Mouse (Mus musculus): ENCODE measurements at regions not wholly inside any gene's neighbourhood (a gene's known extent, or its start where the extent isn't known, plus 50 kb on each side); places are given as distances from the start of the nearest gene placed in this dataset.

- DNase-seq: no peak
Observed at GRCm38 (mm10) chr13:99097606-99098545, 86.7 kb upstream of the Zfp366 start.

- no peak for DNase-seq
Observed at GRCm38 (mm10) chr13:99096837-99097236, 87.8 kb upstream of the Zfp366 start.

DNA sequence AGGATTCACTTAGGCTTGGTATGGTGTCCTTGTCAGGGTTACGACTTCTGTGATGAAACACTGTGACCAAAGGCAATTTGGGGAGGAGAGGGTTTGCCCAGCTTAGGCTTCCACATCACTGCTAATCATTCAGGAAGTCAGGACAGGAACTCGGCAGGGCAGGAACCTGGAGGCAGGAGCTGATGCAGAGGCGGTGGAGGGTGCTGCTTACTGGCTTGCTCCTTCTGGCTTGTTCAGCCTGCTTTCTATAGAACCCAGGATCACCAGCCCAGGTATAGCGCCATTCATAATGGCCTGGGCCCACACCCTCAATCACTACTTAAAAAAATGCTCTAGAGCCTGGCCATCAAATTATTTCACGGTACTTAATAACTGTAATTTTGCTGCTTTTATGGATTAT, 89.6 kb upstream of the Zfp366 start:
- no peak for DNase-seq

DNA sequence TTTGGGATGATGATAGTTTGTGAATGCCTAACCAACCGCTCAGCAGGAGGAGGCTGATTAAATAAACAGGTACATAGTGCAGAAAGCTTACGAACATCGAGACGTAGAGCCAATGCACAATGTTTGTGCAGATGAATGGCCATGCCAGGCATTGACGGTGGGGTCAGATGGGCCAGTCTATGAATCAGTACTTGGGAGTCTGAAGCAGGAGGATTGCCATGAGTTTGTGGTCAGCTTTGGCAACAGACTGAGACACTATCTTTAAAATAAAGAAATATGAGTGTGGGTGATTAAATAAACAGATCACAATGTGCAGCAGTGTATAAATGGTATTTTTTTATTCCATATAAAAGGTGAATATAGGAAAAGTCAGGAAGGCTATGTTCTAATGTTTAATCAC, 90.4 kb upstream of the Zfp366 start:
- DNase-seq: no peak

- peak; percentile 37 to 58 for DNase-seq
Observed at GRCm38 (mm10) chr13:99093269-99093668, 91.4 kb upstream of the Zfp366 start.

DNA sequence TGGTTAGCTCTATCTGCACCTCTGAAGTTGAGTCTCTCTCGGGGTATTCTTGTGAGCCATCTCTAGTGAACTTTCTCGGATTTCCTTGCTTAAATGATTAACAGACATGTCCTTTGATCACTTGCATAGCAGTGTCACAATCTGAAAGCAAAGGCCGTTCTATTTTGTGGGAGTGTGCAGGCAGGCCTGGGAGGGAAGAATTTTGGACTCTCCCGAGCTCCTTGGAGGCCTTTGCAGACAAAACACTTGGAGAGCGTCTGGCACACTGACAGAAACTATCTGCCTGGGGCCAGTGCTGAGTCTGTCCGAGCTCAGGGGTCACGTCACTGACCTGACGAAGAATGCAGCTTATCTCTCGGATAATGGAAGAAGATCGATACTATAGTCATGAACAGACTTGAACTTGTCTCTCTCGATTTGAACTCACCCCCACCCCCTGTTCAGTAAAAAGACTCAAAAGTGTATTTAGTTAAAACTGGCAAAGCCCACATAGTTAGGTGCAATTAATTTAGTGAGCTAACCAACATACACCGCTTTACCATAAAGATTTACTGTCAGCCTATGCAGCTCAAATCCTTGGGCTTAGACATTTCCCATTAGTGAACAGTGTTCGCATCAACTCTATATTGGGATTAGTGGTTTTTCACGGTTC, 92.2 kb upstream of the Zfp366 start:
- no peak for DNase-seq

- no peak for DNase-seq
Observed at GRCm38 (mm10) chr13:99091562-99092278, 92.9 kb upstream of the Zfp366 start.

DNA sequence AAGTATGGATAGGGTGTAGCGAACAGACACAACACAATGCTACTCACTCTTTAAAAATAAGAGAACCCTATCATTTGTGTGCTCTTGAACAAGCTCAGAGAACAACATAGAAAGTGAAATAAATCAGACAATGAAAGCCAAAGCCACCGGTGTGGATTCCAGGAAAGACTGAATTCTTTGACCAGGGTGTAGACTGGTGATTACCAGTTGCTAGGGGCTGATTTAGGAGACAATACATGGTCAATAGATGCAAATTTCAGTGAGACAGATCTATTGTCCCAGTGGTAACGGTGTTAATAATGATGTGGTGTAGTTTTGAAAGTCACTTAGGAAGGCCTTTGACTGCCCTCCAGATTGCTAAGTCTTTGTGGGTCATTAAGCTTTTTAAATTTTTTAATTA, 94.3 kb upstream of the Zfp366 start:
- no peak for DNase-seq

- DNase-seq: no peak
Observed at GRCm38 (mm10) chr13:99088285-99088684, 96.3 kb upstream of the Zfp366 start.

GRCm38 (mm10) chr13:99079331-99079761, 95.0 kb upstream of the 1700024P04Rik start:
- no peak for DNase-seq

DNA sequence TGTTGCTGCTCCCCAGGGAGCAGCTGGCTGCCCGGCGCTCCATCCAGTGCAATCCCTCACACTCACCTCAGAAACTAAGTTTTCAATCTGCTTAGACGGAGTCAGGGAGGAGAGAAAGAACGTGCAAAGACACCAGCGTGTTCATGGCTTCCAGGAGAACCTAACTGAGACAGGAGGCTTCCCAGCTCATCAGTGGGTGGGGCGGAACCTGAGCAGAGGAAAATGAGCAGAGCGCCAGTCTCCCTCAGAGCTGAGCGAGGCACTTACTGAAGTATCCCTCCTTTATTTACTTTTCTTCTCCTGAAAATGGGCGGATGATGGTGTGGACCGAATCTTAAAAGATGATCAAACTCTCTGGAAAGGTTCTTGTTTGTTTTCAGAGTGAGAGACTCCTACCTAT, 94.3 kb upstream of the 1700024P04Rik start:
- no peak for DNase-seq

GRCm38 (mm10) chr13:99077039-99077749, 92.8 kb upstream of the 1700024P04Rik start:
- DNase-seq: peak in 1 of 2 experiments; percentile 22

GRCm38 (mm10) chr13:99075467-99075866, 91.1 kb upstream of the 1700024P04Rik start:
- DNase-seq: no peak

DNA sequence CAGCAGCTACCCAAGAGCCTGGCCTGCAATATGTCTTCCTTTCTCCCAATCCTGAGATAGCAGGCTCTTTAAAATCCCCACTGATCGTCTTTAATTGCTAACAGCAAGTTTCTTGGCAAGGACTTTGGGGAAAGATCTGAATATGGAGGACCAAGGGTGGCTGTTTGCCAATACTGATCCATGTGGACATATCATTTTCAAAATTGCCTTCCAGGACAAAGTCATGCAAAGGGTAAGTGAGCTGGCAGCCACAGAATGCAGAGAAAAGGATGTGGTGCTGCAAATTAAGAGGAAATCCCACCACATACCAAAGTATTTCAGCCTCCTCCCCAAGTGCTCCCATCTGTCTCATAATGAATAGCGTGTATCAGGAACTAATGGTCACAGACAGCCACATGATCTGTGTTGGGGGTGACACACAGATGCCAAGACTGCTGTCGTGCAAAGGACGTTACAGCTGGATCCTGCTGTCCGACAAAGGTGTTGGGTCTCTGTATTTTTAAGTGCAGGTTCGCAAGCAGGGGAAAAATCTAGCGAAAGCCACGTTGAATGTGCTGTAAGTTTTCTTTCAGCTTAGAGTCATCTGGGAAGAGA, 87.6 kb upstream of the 1700024P04Rik start:
- DNase-seq: no peak

- DNase-seq: no peak
Observed at GRCm38 (mm10) chr13:99071413-99071812, 87.0 kb upstream of the 1700024P04Rik start.

DNA sequence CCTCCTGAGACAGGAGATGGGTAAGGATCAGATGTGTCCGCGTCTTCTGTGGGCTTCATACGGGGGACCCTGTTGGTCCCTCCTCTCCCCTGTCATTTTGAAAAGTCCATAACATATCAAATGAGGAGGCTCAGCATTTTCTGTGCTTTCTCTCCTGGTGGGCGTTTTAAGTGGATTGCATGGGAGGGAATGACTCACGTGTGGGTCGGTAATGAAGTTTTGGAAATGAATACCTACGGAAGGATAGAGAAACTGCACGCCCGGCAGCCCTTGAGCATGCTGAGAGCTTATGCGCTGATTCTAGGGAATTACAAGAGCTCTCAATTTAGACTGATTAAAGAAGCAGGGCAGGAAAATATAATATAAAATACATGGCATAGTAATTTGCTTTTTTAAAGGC, 85.4 kb upstream of the 1700024P04Rik start:
- DNase-seq: no peak

- no peak for DNase-seq
Observed at GRCm38 (mm10) chr13:99067504-99067903, 83.1 kb upstream of the 1700024P04Rik start.

DNA sequence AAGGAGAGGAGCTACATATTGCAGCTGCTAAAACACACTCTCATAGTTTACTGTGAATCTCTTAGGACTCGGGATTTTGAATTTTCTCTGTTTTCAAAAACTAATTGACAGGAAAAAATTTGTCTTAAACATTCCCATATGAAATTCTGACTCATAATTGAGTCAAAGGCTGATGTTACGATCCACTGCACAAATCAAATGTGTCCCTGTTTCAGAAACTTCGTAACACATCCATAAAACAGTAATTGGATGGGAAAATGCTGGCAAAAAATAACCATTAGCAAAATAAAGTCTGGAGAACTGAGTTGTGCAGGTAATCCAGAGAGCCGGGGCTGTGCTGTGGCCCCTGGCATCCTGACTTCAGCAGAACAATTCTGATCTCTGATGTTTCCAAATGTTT, 79.1 kb upstream of the 1700024P04Rik start:
- no peak for DNase-seq

DNA sequence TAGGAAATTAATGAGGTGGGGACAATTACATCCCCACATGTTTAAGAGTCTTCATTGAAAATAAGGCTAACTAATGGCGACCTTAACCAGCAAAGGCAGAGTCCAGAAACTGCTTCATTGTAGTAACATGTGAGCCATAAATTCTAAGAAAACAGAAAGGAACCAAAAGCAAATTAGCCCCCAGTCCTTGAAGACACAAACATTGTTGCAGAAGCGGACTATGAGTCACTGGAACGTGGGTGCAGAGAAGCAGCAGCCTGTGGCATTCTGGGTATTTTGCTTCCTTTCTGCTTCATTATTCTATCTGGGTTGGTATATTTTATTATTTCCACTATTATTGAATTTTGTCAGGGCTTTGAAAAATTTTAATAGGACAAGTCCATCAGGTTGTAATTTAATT, 78.6 kb upstream of the 1700024P04Rik start:
- no peak for DNase-seq

GRCm38 (mm10) chr13:99058131-99058970, 74.0 kb upstream of the 1700024P04Rik start:
- DNase-seq: peak; percentile 27 to 28

DNA sequence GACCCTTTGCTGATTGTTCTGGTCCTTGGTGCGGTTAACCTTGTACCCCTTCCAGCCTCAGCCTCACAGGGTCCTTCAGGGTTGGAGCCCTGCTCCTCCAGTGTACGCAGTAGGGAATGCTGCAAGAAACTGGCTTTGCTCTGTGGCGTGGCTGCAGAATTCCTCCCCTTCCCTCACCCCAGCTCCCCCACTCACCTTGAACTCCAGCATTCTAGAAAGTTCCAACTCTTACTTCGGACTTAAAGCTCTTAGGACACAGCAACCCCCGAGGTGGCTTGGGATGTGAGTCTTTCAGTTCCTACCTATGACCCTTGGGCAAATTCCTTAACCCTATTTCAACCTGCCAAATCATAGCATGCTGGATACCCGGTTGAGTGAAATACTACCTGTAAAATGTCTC, 73.3 kb upstream of the 1700024P04Rik start:
- DNase-seq: no peak

DNA sequence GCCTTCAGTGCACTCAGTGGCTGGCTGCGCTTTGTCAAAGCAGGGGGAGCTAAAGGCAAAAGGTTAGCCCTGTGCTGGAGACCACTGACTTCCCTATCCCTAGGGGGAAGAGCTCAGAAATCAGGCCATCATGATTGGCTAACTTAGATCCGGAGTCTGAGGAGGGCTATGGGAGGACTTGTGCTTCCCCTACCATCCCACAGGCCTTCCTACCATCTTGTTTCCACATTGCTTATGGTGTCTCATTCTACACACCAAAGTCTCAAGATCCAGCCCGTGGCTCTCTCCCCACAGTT, 72.9 kb upstream of the 1700024P04Rik start:
- no peak for DNase-seq

Measured in cerebellum, postnatal 36 days (tissue).